28 mouse cellular contexts compared by ENCODE assay signal in genomic region chr8:66758519-66758918, GRCm38 (mm10).
"Had no signal": no experiment of that assay in that cellular context is flagged by ENCODE, and none has a peak within 500 bp of the region (broad histone marks: within the 10 kb centered on the region; RNA-seq: fewer than 3 reads in every experiment).

No protein-coding gene starts in this region.

- H3K27me3 ChIP-seq: embryonic facial prominence, embryonic 12.5 days; embryonic facial prominence, embryonic 13.5 days; embryonic facial prominence, embryonic 15.5 days; forebrain, embryonic 12.5 days; forebrain, embryonic 13.5 days; forebrain, embryonic 15.5 days had no signal

- H3K4me2 ChIP-seq: embryonic facial prominence, embryonic 12.5 days; embryonic facial prominence, embryonic 13.5 days; embryonic facial prominence, embryonic 15.5 days; forebrain, embryonic 12.5 days; forebrain, embryonic 13.5 days; forebrain, embryonic 15.5 days had no signal

- DNase-seq: cerebellum, adult 8-10 months; cerebellum, adult 9-10 months; cerebellum, adult 9-11 months; cerebellum, postnatal 10 days; cerebellum, postnatal 14 days; cerebellum, postnatal 25 days; cerebellum, postnatal 36 days; embryo, embryonic 11 days; forebrain, postnatal 0 days; gastrocnemius, adult 2 months; gastrocnemius, postnatal 10 days; gastrocnemius, postnatal 14 days; gastrocnemius, postnatal 25 days; gastrocnemius, postnatal 36 days; heart, adult 11 months; heart, adult 18-20 months; heart, adult 2 months had no signal

- H3K36me3 ChIP-seq: embryonic facial prominence, embryonic 10.5 days; embryonic facial prominence, embryonic 12.5 days; embryonic facial prominence, embryonic 13.5 days; embryonic facial prominence, embryonic 15.5 days; forebrain, embryonic 10.5 days; forebrain, embryonic 12.5 days; forebrain, embryonic 15.5 days had no signal

- H3K9ac ChIP-seq: embryonic facial prominence, embryonic 12.5 days; embryonic facial prominence, embryonic 13.5 days; embryonic facial prominence, embryonic 15.5 days; forebrain, embryonic 12.5 days; forebrain, embryonic 13.5 days; forebrain, embryonic 15.5 days; forebrain, postnatal 0 days had no signal

- H3K4me1 ChIP-seq: embryonic facial prominence, embryonic 10.5 days; embryonic facial prominence, embryonic 12.5 days; embryonic facial prominence, embryonic 13.5 days; embryonic facial prominence, embryonic 15.5 days; forebrain, embryonic 10.5 days; forebrain, embryonic 12.5 days; forebrain, embryonic 13.5 days; forebrain, embryonic 15.5 days had no signal

- H3K9me3 ChIP-seq: embryonic facial prominence, embryonic 10.5 days; embryonic facial prominence, embryonic 12.5 days; embryonic facial prominence, embryonic 13.5 days; embryonic facial prominence, embryonic 15.5 days; forebrain, embryonic 10.5 days; forebrain, embryonic 12.5 days; forebrain, embryonic 13.5 days; forebrain, embryonic 15.5 days had no signal

- ATAC-seq: forebrain, embryonic 13.5 days; forebrain, embryonic 14.5 days; forebrain, embryonic 15.5 days; forebrain, embryonic 16.5 days; forebrain, postnatal 0 days had no signal

- H3K4me3 ChIP-seq: embryonic facial prominence, embryonic 10.5 days; embryonic facial prominence, embryonic 12.5 days; embryonic facial prominence, embryonic 13.5 days; embryonic facial prominence, embryonic 15.5 days; erythroblast, embryonic 14.5 days; forebrain, embryonic 10.5 days; forebrain, embryonic 12.5 days; forebrain, embryonic 13.5 days; forebrain, embryonic 15.5 days; gastrocnemius, adult 2 months; heart, adult 2 months had no signal

- H3K27ac ChIP-seq: embryonic facial prominence, embryonic 10.5 days; embryonic facial prominence, embryonic 12.5 days; embryonic facial prominence, embryonic 13.5 days; embryonic facial prominence, embryonic 15.5 days; forebrain, embryonic 10.5 days; forebrain, embryonic 12.5 days; forebrain, embryonic 13.5 days; forebrain, embryonic 15.5 days; gastrocnemius, adult 2 months; heart, adult 2 months had no signal
